Mouse (Mus musculus) C2C12 (cell line): ENCODE measurements around the gene Nkx2-3. TPM values are rescaled to one million over a fixed set of nuclear protein-coding genes. Genes with fewer than 3 reads are reported as not detected.

Experiments used
- H3K27me3 ChIP-seq: one replicate; pipeline ENCODE4 v1.6.1; 2011; ENCODE audit not compliant: control insufficient read depth, insufficient read depth, insufficient read length
- H3K36me3 ChIP-seq: one replicate; pipeline ENCODE4 v1.6.1; 2011; ENCODE audit not compliant: control insufficient read depth, insufficient read depth
- H3K4me3 ChIP-seq: one replicate; pipeline ENCODE4 v1.5.1; 2011; ENCODE audit warnings: mild to moderate bottlenecking, control low read depth; ENCODE audit not compliant: poor library complexity, insufficient read depth, severe bottlenecking
- H3K79me2 ChIP-seq: one replicate; pipeline ENCODE4 v1.6.1; 2011; ENCODE audit not compliant: control insufficient read depth, insufficient read depth
- H3K79me3 ChIP-seq: one replicate; pipeline ENCODE4 v1.6.1; 2011; ENCODE audit warnings: low read depth, control low read depth
- H3ac ChIP-seq: one replicate; pipeline ENCODE3; 2011; ENCODE audit warnings: low read depth; ENCODE audit not compliant: control insufficient read depth, insufficient read length
- CEBPB ChIP-seq: IDR thresholded peaks from one replicate; pipeline ENCODE4 v1.6.1; 2011; ENCODE audit warnings: low read depth, mild to moderate bottlenecking, control low read depth, moderate library complexity
- CTCF ChIP-seq: IDR thresholded peaks from one replicate; pipeline ENCODE4 v1.5.1; 2011; ENCODE audit not compliant: control insufficient read depth, insufficient read depth, insufficient read length
- FOSL1 ChIP-seq: IDR thresholded peaks from one replicate; pipeline ENCODE4 v1.8.0; 2011; ENCODE audit warnings: mild to moderate bottlenecking, low read length; ENCODE audit not compliant: poor library complexity, insufficient read depth, severe bottlenecking
- MAX ChIP-seq: IDR thresholded peaks from one replicate; pipeline ENCODE4 v1.6.1; 2011; ENCODE audit warnings: mild to moderate bottlenecking, control low read depth
- MYOD1 ChIP-seq: IDR thresholded peaks from one replicate; pipeline ENCODE4 v1.6.1; 2011; ENCODE audit warnings: low read depth; ENCODE audit not compliant: control insufficient read depth, insufficient read length
- MYOG ChIP-seq: IDR thresholded peaks from one replicate; pipeline ENCODE4 v1.6.1; 2011; ENCODE audit not compliant: control insufficient read depth, insufficient read length; ENCODE audit errors: extremely low read depth
- USF1 ChIP-seq: IDR thresholded peaks from one replicate; pipeline ENCODE4 v1.6.1; 2011; ENCODE audit warnings: low read depth, mild to moderate bottlenecking, control low read depth, moderate library complexity
- polyA plus RNA-seq: library from polyadenylated mRNA; unstranded; fragments of >200 nt; fragmentation: generic; extraction: Trizol; gene quantifications from one replicate; pipeline ENCODE4 v1.2.1, GENCODE M21; 2012; ENCODE audit warnings: missing spikeins

The Nkx2-3 gene
- polyA plus RNA-seq, 1 experiment: 0.02 TPM

DNA sequence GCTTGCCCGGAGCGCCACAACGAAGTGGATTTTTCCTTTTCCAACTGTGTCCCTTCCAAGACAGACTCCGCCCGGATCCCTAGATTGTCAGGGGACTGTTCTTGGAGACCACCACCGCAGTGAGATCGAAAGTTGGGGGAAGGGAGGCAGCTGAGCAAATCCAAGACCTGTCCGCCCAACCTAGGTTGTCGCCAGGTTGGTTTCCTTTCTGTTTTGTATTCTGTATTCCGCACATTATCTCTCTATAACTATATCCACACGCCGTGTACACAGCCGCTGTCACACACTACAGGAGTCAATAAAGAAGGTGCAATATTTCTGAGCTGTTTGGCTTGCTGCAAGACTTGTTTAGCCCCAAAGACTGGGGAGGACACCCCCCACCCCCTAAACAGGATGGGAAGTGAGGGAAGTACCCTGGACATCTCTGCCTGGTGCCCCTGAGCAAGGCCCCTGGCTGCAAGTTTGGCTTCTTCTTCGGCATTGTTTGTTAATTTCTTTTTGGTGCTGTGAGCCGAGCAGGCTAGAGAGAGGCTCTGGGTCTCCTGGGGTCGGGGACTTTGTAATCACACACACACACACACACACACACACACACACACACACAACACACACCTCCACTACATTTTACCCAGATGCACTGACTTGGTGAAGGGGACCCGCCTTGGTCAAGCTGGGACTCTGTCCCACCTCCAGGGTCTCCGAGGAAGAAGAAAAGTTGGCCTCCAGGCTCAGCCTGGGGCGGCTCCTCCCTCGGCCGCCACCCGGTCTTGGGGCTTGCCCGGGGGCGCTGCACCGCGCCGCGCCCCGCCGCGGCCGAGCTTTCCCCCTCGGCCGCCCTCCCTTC is 3.7 kb downstream of the Nkx2-3 start:
- H3K79me2 ChIP-seq: no peaks in the 10 kb centered on the region
- TF ChIP-seq CTCF: no peak
- TF ChIP-seq MYOD1: no peak
- TF ChIP-seq CEBPB: no peak
- TF ChIP-seq MYOG: no peak
- TF ChIP-seq MAX: no peak
- TF ChIP-seq FOSL1: no peak
- H3K27me3 ChIP-seq: peaks cover 68% of the 10 kb centered on the region
- no peaks in the 10 kb centered on the region for H3K36me3 ChIP-seq
- peak overlapping the region; percentile 74 for H3ac ChIP-seq
- no peaks in the 10 kb centered on the region for H3K79me3 ChIP-seq
- peak overlapping the region; percentile 11 for H3K4me3 ChIP-seq

DNA sequence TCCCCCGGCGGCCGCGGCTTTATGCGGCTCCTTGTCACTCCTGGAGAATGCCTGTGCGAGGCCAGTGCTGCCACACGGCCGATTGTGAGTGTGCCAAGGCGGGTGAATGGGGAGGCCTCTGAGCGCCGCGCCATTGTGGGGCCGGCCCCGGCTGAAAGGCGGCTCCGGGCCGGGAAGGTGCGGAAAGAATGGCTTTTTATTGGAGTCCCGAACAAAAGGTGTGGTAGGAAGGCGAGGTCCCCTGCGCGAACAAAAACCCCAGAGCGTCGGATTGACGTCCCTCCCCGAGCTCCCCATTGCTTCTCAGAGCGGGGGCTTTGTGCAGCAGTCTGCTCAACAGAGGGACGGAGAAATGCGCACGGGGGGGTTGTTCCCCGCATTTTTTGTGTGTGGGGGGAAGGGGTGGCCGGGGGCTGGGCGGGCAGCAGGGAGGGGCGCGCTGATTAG is 4.3 kb downstream of the Nkx2-3 start:
- H3K36me3 ChIP-seq: no peaks in the 10 kb centered on the region
- no peaks in the 10 kb centered on the region for H3K79me3 ChIP-seq
- H3ac ChIP-seq: peak overlapping the region; percentile 74
- H3K27me3 ChIP-seq: peaks cover 73% of the 10 kb centered on the region
- TF ChIP-seq CTCF (no peak), CEBPB (no peak), MYOG (no peak), FOSL1 (no peak), MAX (no peak), MYOD1 (no peak), USF1 (no peak)
- H3K4me3 ChIP-seq: peak overlapping the region; percentile 11
- no peaks in the 10 kb centered on the region for H3K79me2 ChIP-seq

DNA sequence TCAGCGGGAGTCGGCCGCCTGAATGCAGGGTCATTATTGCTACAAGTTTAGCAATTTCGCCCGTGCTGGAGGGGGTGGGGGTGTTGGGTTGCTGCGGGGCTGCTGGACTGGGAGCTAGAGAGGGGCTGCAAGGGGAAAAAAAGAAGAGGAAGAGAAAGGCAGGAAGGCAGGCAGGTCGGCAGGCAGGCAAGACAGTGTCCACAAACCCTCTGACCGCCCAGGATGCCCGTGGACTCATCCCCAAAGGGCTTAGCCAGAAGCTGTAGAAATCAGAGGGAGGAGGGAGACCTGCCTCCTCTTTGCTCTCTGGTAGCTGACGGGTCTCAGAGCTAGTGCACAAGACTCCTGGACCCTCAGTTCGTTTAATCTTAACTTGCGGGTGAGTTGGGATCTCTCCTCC is 4.8 kb downstream of the Nkx2-3 start:
- peaks cover 77% of the 10 kb centered on the region for H3K27me3 ChIP-seq
- TF ChIP-seq FOSL1 (no peak), CTCF (no peak), USF1 (no peak), MAX (no peak), CEBPB (no peak)
- H3K79me3 ChIP-seq: no peaks in the 10 kb centered on the region
- no peaks in the 10 kb centered on the region for H3K79me2 ChIP-seq
- H3K4me3 ChIP-seq: no peak overlapping the region
- no peak overlapping the region for H3ac ChIP-seq
- H3K36me3 ChIP-seq: no peaks in the 10 kb centered on the region

DNA sequence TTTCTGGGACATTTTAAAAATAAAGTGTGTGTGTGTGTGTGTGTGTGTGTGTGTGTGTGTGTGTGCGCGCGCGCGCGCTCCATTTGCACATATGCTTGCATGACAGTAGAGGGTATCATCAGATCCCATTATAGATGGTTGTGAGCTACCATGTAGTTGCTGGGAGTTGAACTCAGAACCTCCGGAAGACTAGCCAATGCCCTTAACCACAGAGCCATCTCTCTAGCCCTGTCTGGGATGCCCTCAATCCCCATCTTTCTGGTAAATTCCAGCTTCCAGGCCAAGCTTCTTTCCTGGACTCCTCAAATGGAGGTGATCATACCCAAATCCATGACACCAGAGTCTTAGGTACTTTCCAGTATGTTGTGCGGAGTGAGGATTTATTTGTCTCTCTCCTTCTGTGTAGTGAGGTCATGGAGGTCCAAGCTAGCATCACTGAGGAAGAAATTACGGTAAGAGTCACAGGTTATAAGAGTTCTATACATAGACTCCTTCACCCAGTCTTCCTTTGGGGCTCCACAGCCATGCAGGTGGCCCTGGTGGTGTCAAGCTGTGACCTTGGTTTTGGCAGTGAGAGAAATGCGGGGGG is 5.7 kb downstream of the Nkx2-3 start:
- peaks cover 75% of the 10 kb centered on the region for H3K27me3 ChIP-seq
- H3ac ChIP-seq: no peak overlapping the region
- no peak overlapping the region for H3K4me3 ChIP-seq
- no peaks in the 10 kb centered on the region for H3K79me3 ChIP-seq
- no peaks in the 10 kb centered on the region for H3K36me3 ChIP-seq
- no peaks in the 10 kb centered on the region for H3K79me2 ChIP-seq
- TF ChIP-seq USF1: no peak
- TF ChIP-seq MYOG: no peak
- no peak for TF ChIP-seq FOSL1
- TF ChIP-seq CTCF: no peak
- no peak for TF ChIP-seq MAX
- TF ChIP-seq MYOD1: no peak
- TF ChIP-seq CEBPB: no peak

DNA sequence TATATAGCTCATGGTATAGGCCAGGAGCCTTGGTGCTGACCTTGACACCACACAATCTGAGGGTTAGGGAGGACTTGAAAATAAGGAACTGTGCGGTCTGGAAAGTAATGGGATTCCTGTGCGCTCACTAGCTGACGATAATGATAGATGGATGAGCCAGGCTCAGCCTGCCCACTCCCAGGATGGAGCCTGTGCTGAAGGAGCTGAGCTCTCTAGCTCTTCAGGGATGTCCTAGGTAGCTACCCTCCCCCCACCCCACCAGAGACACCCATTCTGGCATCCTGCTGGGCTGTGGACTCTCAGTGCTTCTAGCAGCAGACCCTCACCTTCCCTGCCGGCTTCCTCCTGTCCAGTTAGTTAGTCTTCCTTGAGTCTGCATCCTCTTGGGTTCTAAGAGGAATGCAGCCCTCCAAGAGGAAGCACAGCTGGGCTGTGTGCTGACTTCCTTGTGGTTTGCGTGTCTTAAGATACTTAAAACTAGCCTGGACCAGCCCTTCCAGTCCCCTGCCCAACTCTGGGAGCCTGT is 6.4 kb downstream of the Nkx2-3 start:
- TF ChIP-seq USF1 (no peak), CTCF (no peak), FOSL1 (no peak), MAX (no peak), CEBPB (no peak), MYOD1 (no peak), MYOG (no peak)
- no peaks in the 10 kb centered on the region for H3K79me3 ChIP-seq
- no peaks in the 10 kb centered on the region for H3K36me3 ChIP-seq
- no peak overlapping the region for H3ac ChIP-seq
- peaks cover 73% of the 10 kb centered on the region for H3K27me3 ChIP-seq
- no peaks in the 10 kb centered on the region for H3K79me2 ChIP-seq
- no peak overlapping the region for H3K4me3 ChIP-seq
